Mouse (Mus musculus): Measurements from ENCODE around the gene Il17f.

DNA sequence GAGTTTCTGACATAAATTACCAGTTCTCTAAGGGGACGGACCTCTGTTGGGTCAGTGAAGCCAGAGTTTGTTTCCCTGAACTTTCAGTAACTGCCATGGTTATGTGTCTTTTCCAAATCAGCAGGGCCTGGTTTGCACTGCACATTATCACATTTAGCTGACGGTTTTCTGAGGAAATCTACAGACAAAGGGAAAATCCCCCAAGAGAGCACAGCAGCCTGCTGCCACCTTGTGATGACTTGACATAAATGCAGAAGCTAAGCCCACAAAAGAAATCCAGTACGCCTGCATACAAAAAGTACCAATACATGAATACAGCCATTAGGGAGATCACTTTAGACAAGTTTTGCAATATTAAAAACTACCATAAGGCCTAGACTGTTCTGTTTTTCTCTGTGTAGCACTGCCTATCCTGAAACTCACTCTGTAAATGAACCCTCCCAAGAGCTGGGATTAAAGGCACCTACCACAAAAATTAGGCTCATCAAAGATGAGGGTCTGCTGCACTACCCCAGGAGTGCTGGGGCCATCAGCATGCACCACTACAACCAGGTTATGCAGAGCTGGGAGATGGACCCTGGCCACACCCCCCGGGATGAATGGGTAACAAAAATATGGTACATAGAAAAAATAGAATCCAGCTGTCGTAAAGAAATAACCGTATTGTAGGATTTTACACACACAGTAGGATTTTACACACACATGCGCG is 11.4 kb upstream of the Il17f start:
- peak; percentile 54 for TF ChIP-seq CTCF (conservative IDR thresholded peaks at IDR 0.05; ENCODE audit: insufficient read depth, insufficient read length, low read depth, low read length)
- no peak for TF ChIP-seq POLR2A (IDR thresholded peaks at IDR 0.05; ENCODE audit: low read depth, low read length)

All from kidney, adult 2 months (tissue).